Mouse (Mus musculus) lung, embryonic 14.5 days (tissue): ENCODE results near the gene Olfr1411. TPM values are rescaled to one million over a fixed set of nuclear protein-coding genes. Genes with fewer than 3 reads are reported as not detected.

Experiments
- ATAC-seq: fragments of 200-750 bp; cut with Nextera tagmentation; 2 replicates; pipeline ENCODE4 v1.8.0; 2017; ENCODE audit warnings: mild to moderate bottlenecking, moderate TSS enrichment, moderate library complexity; ENCODE audit not compliant: insufficient read depth
- DNase-seq: peaks from one replicate; pipeline ENCODE4 v3.0.0-alpha.2; 2015
- H3K27ac ChIP-seq: fragments of 300-500 bp; sonication (generic); 2 replicates; pipeline ENCODE4 v1.5.1; 2014; ENCODE audit warnings: low read depth, mild to moderate bottlenecking, moderate library complexity
- H3K27me3 ChIP-seq: fragments of 300-500 bp; sonication (generic); 2 replicates; pipeline ENCODE4 v1.6.1; 2014; ENCODE audit warnings: low read length, control low read depth; ENCODE audit not compliant: insufficient read depth
- H3K36me3 ChIP-seq: fragments of 300-500 bp; sonication (generic); 2 replicates; pipeline ENCODE4 v1.6.1; 2014; ENCODE audit warnings: control low read depth; ENCODE audit not compliant: insufficient read depth
- H3K4me1 ChIP-seq: fragments of 300-500 bp; sonication (generic); 2 replicates; pipeline ENCODE4 v1.6.1; 2014; ENCODE audit warnings: antibody characterized with exemption, control low read depth; ENCODE audit not compliant: insufficient read depth
- H3K4me2 ChIP-seq: fragments of 300-500 bp; sonication (generic); 2 replicates; pipeline ENCODE4 v1.6.1; 2014; ENCODE audit warnings: mild to moderate bottlenecking
- H3K4me3 ChIP-seq: fragments of 300-500 bp; sonication (generic); 2 replicates; pipeline ENCODE4 v1.5.1; 2014; ENCODE audit warnings: low read depth, low read length
- H3K9ac ChIP-seq: fragments of 300-500 bp; sonication (generic); 2 replicates; pipeline ENCODE4 v1.6.1; 2014
- H3K9me3 ChIP-seq: fragments of 300-500 bp; sonication (generic); 2 replicates; pipeline ENCODE4 v1.6.1; 2016; ENCODE audit warnings: low read depth, low read length, control low read depth
- CTCF ChIP-seq: IDR thresholded peaks from 2 replicates; pipeline ENCODE4 v1.5.1; 2016; ENCODE audit warnings: antibody characterized with exemption, low read depth
- WGBS: fragments of 180-500 bp; shearing (Covaris S2); extraction: QIAGEN DNeasy Blood & Tissue Kit; methylation state at CpG from one replicate; pipeline ENCODE4 v1.1.7; 2014; 5-methylcytosine and 5-hydroxymethylcytosine counted together
- polyA plus RNA-seq: library from polyadenylated mRNA; unstranded; fragments of >200 nt; fragmentation: Nextera tagmentation; extraction: Ambion mirVana; gene quantifications from 2 replicates; pipeline ENCODE4 v1.2.1, GENCODE M21; 2014

Olfr1411 gene
- polyA plus RNA-seq, 1 experiment from 2014 or later = not detected

DNA sequence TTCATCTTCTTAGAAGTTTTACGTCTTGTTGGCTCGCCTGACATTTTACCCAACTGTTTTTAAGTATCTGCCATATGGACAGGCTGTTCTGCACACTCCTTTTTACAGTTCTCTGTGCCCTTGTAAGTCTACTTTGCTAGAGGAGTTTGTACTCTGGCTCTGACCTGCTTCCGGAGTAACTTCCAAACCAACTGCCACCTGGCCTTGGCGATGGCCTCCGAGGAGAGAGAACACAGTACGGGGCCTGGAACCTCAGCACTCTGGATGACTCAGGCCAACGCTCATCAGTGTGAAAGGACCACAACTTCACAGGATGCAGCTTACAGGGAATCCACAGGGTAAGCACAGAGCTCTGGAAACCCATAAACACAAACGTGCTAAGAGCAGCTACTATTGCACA is 39.5 kb downstream of the Olfr1411 start:
- H3K4me1 ChIP-seq = no peaks in the 10 kb centered on the region
- H3K36me3 ChIP-seq = peaks cover 30% of the 10 kb centered on the region
- no peak overlapping the region for H3K4me3 ChIP-seq
- no peaks in the 10 kb centered on the region for H3K9me3 ChIP-seq
- no peak for TF ChIP-seq CTCF
- DNase-seq = no peak
- no peak for ATAC-seq
- H3K27me3 ChIP-seq = no peaks in the 10 kb centered on the region
- no peak overlapping the region for H3K27ac ChIP-seq
- H3K4me2 ChIP-seq = no peak overlapping the region
- WGBS = 79% methylated on average over 8 of the region's 8 CpGs
- no peak overlapping the region for H3K9ac ChIP-seq

DNA sequence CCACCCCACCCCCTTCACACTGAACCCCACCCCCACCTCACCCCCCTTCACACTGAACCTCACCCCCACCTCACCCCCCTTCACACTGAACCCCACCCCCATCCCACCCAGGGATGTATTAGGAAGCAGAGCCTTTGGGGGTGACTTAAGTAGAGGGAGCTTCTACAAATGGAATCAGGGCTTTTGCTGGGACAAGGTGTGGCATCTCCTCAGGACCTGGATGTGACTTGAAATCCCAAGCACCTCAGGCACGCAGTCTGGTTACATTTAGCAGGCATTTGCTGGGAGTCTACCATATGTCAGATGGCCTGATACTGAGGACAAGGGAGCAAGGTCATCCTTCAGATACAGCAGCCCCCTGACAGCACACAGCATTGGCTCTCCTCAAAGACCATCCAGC is 40.4 kb downstream of the Olfr1411 start:
- Histone ChIP-seq H3K4me1 (no peaks in the 10 kb centered on the region), H3K4me2 (no peak overlapping the region), H3K36me3 (peaks cover 38% of the 10 kb centered on the region), H3K9me3 (no peaks in the 10 kb centered on the region), H3K9ac (no peak overlapping the region), H3K27ac (no peak overlapping the region), H3K27me3 (no peaks in the 10 kb centered on the region), H3K4me3 (no peak overlapping the region)
- WGBS = 64% methylated on average over 1 of the region's 1 CpGs
- TF ChIP-seq CTCF = no peak
- DNase-seq = no peak
- ATAC-seq = no peak

DNA sequence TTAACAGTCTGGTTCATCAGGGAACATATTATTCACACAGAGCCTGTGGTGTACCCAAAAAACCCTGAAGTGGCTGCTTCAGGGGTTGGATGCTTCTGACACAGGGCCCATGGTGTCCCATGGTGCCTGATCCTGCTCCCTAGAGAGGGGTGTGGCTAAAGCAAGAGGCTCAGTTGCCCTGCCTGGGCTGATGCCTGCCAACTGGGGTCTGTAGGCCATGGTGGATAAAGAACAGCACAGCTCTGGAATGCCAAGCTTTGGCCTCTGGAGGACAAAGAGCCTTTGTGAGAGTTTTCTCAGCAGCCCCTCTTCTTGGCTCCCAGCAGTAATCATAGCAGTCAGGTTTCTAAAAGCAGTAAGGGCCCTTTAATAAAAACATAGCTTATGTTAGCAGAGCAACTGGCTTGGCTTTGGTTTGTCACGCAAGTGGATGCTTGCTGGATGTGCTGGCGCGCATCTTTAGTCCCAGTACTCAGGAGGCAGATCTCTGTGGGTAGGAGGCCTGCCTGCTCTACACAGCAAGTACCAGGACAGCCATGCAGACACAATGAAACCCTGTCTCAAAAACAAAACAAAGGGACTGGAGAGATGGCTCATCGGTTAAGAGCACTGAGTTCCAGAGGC is 40.9 kb downstream of the Olfr1411 start:
- H3K36me3 ChIP-seq = peaks cover 38% of the 10 kb centered on the region
- no peak for TF ChIP-seq CTCF
- H3K4me1 ChIP-seq = no peaks in the 10 kb centered on the region
- no peaks in the 10 kb centered on the region for H3K9me3 ChIP-seq
- no peaks in the 10 kb centered on the region for H3K27me3 ChIP-seq
- 74% methylated on average over 4 of the region's 4 CpGs for WGBS
- no peak overlapping the region for H3K4me2 ChIP-seq
- no peak overlapping the region for H3K4me3 ChIP-seq
- peak; percentile 11 for DNase-seq
- H3K27ac ChIP-seq = no peak overlapping the region
- no peak for ATAC-seq
- H3K9ac ChIP-seq = no peak overlapping the region

DNA sequence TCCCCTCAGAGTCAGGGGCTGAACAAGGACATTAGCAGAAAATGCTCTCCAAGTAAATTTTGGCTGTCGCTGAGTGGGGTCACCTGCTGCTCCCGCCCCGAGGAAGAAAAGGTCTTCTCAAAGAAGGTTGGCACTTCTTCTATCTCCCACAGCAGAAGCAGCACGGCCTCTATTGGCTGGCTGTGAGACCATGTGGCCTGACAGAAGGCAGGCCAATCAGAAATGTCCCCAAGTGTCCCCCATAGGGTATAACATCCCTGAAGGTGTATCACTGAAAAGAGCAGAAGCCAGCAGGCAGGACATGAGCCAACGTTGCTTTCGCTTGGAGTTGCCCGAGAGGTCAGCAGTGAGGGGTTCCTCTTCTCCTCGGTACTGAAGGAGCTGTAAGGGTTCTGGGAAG is 41.8 kb downstream of the Olfr1411 start:
- Histone ChIP-seq H3K9me3 (no peaks in the 10 kb centered on the region), H3K9ac (no peak overlapping the region), H3K4me2 (no peak overlapping the region), H3K27ac (no peak overlapping the region), H3K4me1 (no peaks in the 10 kb centered on the region), H3K36me3 (peaks cover 38% of the 10 kb centered on the region), H3K4me3 (no peak overlapping the region), H3K27me3 (no peaks in the 10 kb centered on the region)
- WGBS = 89% methylated on average over 8 of the region's 8 CpGs
- TF ChIP-seq CTCF = no peak
- ATAC-seq (no peak), DNase-seq (no peak)

DNA sequence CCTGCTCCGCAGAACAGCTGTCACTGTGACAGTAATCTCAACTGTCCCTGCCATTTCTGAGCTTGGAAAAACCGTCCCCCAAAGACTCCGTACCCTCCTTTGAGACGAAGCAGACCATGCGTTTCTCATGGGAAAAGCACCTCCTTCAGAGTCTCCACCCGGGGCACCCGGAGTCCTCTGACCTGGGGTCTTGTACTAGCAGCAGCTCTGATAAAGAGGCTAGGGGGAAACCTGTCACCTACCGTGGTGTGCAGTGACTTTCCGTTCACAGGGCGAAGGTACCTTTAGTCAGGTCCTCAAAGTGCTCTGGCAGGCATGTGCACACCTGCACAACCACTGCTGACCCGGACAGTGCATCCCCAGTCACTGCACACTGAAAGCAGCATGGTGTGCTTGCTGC is 42.5 kb downstream of the Olfr1411 start:
- no peak overlapping the region for H3K4me3 ChIP-seq
- H3K9ac ChIP-seq = no peak overlapping the region
- H3K27ac ChIP-seq = no peak overlapping the region
- WGBS = 94% methylated on average over 11 of the region's 11 CpGs
- H3K9me3 ChIP-seq = no peaks in the 10 kb centered on the region
- ATAC-seq (no peak), DNase-seq (no peak)
- peaks cover 38% of the 10 kb centered on the region for H3K36me3 ChIP-seq
- H3K4me1 ChIP-seq = no peaks in the 10 kb centered on the region
- no peak for TF ChIP-seq CTCF
- H3K27me3 ChIP-seq = no peaks in the 10 kb centered on the region
- no peak overlapping the region for H3K4me2 ChIP-seq

DNA sequence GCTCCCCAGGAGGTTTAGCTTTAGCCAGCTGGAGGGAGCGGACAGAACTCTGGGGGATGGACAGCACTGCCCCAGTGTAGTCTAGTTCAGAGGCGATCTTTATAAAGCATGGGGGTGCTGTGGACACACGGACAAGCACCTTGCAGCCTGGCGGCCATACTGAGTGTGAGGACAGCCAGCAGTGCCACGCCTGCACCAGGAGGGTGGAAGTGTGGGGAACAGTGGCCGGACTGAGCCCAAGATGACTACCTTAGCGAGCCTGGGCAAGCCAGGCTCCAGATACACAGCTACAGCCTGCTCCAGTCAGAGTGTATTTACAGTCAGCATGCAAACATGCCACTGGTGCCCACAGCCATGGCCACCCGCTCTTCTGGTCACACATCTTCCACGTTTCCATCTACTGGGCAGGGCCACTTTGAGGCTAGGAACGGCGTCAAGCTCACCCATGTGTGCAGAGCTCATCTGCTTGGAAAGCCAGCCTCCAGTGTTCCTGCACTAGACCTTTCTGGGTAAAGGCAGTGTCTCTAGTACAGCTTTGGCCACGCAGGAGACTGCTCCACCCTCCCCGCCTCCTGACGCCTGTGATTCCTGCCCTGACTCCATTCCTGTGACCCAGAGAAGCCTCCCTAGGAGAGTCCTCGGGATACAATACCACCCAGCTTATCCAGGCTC is 43.4 kb downstream of the Olfr1411 start:
- H3K27ac ChIP-seq = no peak overlapping the region
- no peak overlapping the region for H3K4me2 ChIP-seq
- peaks cover 38% of the 10 kb centered on the region for H3K36me3 ChIP-seq
- no peaks in the 10 kb centered on the region for H3K9me3 ChIP-seq
- no peak overlapping the region for H3K9ac ChIP-seq
- DNase-seq (no peak), ATAC-seq (no peak)
- TF ChIP-seq CTCF = no peak
- WGBS = 87% methylated on average over 15 of the region's 15 CpGs
- no peak overlapping the region for H3K4me3 ChIP-seq
- H3K4me1 ChIP-seq = peaks cover 3% of the 10 kb centered on the region; the same call in 1 of the 2 replicates
- no peaks in the 10 kb centered on the region for H3K27me3 ChIP-seq

DNA sequence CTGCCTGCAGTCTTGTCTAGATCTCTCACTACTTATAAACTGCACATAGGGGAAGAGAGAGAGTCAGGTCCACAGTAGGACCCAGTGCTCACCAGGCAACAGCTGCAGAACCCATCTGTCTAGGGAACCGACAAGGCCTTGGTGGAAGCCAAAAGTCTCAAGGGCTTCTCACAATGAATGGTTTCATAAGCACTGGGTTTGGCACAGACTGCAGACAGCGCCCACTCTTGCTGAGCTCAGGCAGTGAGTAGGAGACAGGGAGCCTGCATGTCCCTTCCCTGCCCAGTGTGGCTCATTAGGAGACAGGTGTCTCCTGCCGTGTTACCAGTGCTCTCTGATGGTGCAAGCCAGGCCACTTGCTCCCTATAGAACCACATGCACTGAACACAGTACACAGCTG is 44.0 kb downstream of the Olfr1411 start:
- Histone ChIP-seq H3K4me1 (peaks cover 3% of the 10 kb centered on the region; the same call in 1 of the 2 replicates), H3K36me3 (peaks cover 38% of the 10 kb centered on the region), H3K9ac (no peak overlapping the region), H3K27me3 (no peaks in the 10 kb centered on the region), H3K4me2 (no peak overlapping the region), H3K9me3 (no peaks in the 10 kb centered on the region), H3K4me3 (no peak overlapping the region), H3K27ac (no peak overlapping the region)
- 86% methylated on average over 3 of the region's 3 CpGs for WGBS
- no peak for ATAC-seq
- DNase-seq = no peak
- TF ChIP-seq CTCF = no peak
